Mouse (Mus musculus) intestine, embryonic 14.5 days (tissue): Measurements from ENCODE around the gene Tmem191c. TPM values are rescaled to one million over a fixed set of nuclear protein-coding genes. Genes with fewer than 3 reads are reported as not detected.

Source experiments
- ATAC-seq: fragments of 200-750 bp; cut with Nextera tagmentation; replicated peaks from 2 replicates; pipeline ENCODE4 v1.8.0; 2017; ENCODE audit warnings: low read depth, moderate number of reproducible peaks, moderate TSS enrichment, moderate library complexity; ENCODE audit not compliant: low FRiP score, low TSS enrichment
- DNase-seq: peaks from one replicate; pipeline ENCODE4 v3.0.0-alpha.2; 2018; ENCODE audit warnings: low spot score
- H3K27ac ChIP-seq: fragments of 300-500 bp; sonication (generic); 2 replicates; pipeline ENCODE4 v1.5.1; 2014; ENCODE audit warnings: low read depth, mild to moderate bottlenecking, control low read depth
- H3K27me3 ChIP-seq: fragments of 300-500 bp; sonication (generic); replicated peaks from 2 replicates; pipeline ENCODE4 v1.6.1; 2014; ENCODE audit warnings: low read length, control low read depth; ENCODE audit not compliant: control insufficient read depth, insufficient read depth
- H3K36me3 ChIP-seq: fragments of 300-500 bp; sonication (generic); 2 replicates; pipeline ENCODE4 v1.6.1; 2014; ENCODE audit warnings: low read length, control low read depth; ENCODE audit not compliant: control insufficient read depth, insufficient read depth
- H3K4me1 ChIP-seq: fragments of 300-500 bp; sonication (generic); replicated peaks from 2 replicates; pipeline ENCODE4 v1.6.1; 2014; ENCODE audit warnings: low read length, control low read depth, mixed read lengths; ENCODE audit not compliant: control insufficient read depth, insufficient read depth
- H3K4me2 ChIP-seq: fragments of 300-500 bp; sonication (generic); 2 replicates; pipeline ENCODE4 v1.6.1; 2014; ENCODE audit warnings: low read length
- H3K4me3 ChIP-seq: fragments of 300-500 bp; sonication (generic); 2 replicates; pipeline ENCODE4 v1.5.1; 2014; ENCODE audit warnings: low read depth, low read length, control low read depth, mixed read lengths
- H3K9ac ChIP-seq: fragments of 300-500 bp; sonication (generic); 2 replicates; pipeline ENCODE4 v1.6.1; 2014; ENCODE audit warnings: mild to moderate bottlenecking, low read length
- H3K9me3 ChIP-seq: fragments of 300-500 bp; sonication (generic); 2 replicates; pipeline ENCODE4 v1.6.1; 2016; ENCODE audit warnings: low read length, control low read depth; ENCODE audit not compliant: control insufficient read depth
- WGBS: fragments of 180-500 bp; shearing (Covaris S2); extraction: QIAGEN DNeasy Blood & Tissue Kit; methylation state at CpG from one replicate; pipeline ENCODE4 v1.1.7; 2014; 5-methylcytosine and 5-hydroxymethylcytosine counted together
- polyA plus RNA-seq: library from polyadenylated mRNA; unstranded; fragments of >200 nt; fragmentation: Nextera tagmentation; extraction: Ambion mirVana; gene quantifications from 2 replicates; pipeline ENCODE4 v1.2.1, GENCODE M21; 2014

Tmem191c gene
- polyA plus RNA-seq, 1 experiment from 2014 or later = 10.8 TPM

DNA sequence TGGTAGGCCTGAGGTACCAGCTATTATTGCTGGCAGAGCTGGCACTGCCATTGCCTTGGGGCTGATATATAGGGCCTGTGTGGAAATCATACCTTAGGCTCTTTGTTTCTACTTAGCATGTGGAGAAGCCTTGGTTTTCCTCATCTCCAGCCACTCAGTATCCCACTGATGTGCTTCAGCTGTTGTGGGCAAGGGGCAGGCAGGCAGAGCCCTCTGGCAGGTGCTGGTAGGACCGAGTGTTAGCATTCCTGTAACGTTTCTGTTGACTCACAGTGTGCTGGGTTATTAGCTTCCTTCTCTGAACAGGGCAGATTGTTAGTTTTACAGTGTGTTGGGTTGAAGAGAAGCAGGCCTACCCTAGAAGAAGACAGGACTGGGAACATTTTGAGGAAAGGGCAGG, 20.6 kb upstream of the Tmem191c start:
- Histone ChIP-seq H3K27ac (no peak overlapping the region), H3K9me3 (no peaks in the 10 kb centered on the region), H3K9ac (no peak overlapping the region), H3K4me2 (no peak overlapping the region), H3K4me3 (no peak overlapping the region), H3K36me3 (peaks cover 36% of the 10 kb centered on the region), H3K4me1 (peaks cover 25% of the 10 kb centered on the region), H3K27me3 (no peaks in the 10 kb centered on the region)
- DNase-seq (no peak), ATAC-seq (no peak)
- whole genome bisulfite sequencing = 48% methylated on average over 2 of the region's 2 CpGs

DNA sequence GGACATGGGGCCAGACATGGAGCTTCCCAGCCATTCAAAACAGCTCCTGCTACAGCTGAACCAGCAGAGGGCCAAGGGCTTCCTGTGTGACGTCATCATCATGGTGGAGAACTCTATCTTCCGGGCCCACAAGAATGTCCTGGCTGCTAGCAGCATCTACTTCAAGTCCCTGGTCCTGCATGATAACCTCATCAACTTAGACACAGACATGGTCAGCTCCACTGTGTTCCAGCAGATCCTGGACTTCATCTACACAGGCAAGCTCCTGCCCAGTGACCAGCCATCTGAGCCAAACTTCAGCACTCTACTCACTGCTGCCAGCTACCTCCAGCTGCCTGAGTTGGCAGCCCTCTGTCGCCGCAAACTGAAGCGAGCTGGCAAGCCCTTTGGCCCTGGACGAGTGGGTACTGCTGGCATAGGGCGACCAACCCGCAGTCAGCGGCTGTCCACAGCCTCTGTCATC, 18.5 kb upstream of the Tmem191c start:
- Histone ChIP-seq H3K4me2 (no peak overlapping the region), H3K27ac (no peak overlapping the region), H3K9me3 (no peaks in the 10 kb centered on the region), H3K36me3 (peaks cover 36% of the 10 kb centered on the region), H3K4me3 (no peak overlapping the region), H3K9ac (no peak overlapping the region), H3K4me1 (peaks cover 14% of the 10 kb centered on the region), H3K27me3 (no peaks in the 10 kb centered on the region)
- DNase-seq = no peak
- ATAC-seq = no peak
- 92% methylated on average over 9 of the region's 9 CpGs for WGBS

DNA sequence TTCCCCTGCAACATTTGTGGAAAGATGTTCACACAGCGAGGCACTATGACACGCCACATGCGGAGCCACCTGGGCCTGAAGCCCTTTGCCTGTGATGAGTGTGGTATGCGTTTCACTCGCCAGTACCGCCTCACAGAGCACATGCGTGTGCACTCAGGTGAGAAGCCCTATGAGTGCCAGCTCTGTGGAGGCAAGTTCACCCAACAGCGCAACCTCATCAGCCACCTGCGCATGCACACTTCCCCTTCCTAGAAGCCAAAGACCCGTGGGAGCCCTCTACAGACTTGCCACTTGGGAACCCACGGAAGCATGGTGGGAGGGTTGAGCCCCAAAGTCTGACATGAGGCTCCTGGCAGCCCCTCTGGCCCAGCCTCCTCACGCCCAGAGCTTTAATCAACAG, 17.0 kb upstream of the Tmem191c start:
- Histone ChIP-seq H3K36me3 (peaks cover 36% of the 10 kb centered on the region), H3K27ac (no peak overlapping the region), H3K27me3 (no peaks in the 10 kb centered on the region), H3K4me3 (no peak overlapping the region), H3K4me1 (peaks cover 4% of the 10 kb centered on the region), H3K4me2 (no peak overlapping the region), H3K9ac (no peak overlapping the region), H3K9me3 (no peaks in the 10 kb centered on the region)
- DNase-seq (no peak), ATAC-seq (no peak)
- WGBS = 95% methylated on average over 12 of the region's 12 CpGs

DNA sequence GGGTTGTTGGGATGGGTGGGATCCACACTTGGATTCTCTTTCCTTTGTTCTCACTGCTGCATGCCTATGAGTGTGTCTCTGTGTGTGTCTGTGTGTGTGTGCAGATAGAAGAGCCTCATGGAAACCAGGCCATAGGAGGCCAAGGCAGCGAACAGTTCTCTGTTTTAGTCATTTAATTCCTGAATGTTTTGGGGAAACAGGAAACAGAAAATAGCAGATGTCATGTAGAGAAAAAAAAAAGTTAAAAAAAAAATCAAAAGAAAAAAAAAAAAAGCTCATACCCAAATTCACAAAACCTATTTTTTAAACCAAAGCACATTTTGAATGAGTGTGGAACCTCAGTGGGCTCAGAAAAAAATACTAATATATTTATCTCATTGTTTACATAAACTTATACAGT, 14.5 kb upstream of the Tmem191c start:
- H3K27ac ChIP-seq = no peak overlapping the region
- H3K4me1 ChIP-seq = no peaks in the 10 kb centered on the region
- no peak for DNase-seq
- H3K4me3 ChIP-seq = no peak overlapping the region
- 87% methylated on average over 1 of the region's 1 CpGs for WGBS
- H3K9ac ChIP-seq = no peak overlapping the region
- H3K27me3 ChIP-seq = no peaks in the 10 kb centered on the region
- H3K36me3 ChIP-seq = peaks cover 27% of the 10 kb centered on the region
- H3K9me3 ChIP-seq = no peaks in the 10 kb centered on the region
- H3K4me2 ChIP-seq = no peak overlapping the region
- no peak for ATAC-seq

DNA sequence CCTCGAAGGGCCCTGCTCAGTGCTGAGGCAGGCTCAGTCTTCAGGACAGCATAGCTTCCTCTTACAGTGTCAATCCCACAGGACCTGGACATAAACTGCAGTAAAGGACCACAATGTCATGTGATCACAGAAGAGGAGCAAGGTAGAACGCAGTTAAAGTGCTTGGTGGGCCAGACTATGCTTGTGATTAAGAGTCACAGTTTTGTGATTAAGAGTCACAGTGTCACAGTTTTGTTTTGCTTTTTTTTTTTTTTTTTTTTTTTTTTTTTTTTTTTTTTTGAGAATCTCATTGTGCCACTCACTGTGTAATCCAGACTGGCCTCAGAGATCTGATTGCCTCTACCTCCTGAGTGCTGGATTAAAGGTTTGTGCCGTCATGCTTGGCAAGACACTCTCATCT, 9.8 kb upstream of the Tmem191c start:
- no peak for ATAC-seq
- Histone ChIP-seq H3K4me2 (no peak overlapping the region), H3K4me3 (no peak overlapping the region), H3K36me3 (no peaks in the 10 kb centered on the region), H3K27me3 (no peaks in the 10 kb centered on the region), H3K27ac (no peak overlapping the region), H3K9me3 (peaks cover 5% of the 10 kb centered on the region), H3K4me1 (no peaks in the 10 kb centered on the region), H3K9ac (no peak overlapping the region)
- 73% methylated on average over 3 of the region's 3 CpGs for WGBS
- DNase-seq = no peak

DNA sequence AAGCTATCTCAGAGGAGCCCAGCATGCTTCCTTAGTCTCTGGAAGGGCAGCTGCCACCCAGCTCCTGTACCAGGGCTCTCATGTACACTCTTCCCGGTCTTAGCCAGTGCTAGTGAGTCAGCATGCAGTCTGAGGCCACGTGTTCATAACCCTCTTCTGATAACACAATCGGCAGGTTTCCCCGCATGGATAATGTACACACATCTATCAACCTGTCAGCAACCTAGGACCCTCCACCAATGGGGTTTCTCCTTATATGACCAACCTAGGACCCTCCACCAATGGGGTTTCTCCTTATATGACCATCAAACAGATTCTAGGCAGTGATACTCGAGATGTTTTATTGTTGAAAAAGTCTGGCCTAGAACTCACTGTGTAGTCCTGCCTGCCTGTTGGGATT, 7.9 kb upstream of the Tmem191c start:
- no peak overlapping the region for H3K27ac ChIP-seq
- 58% methylated on average over 5 of the region's 5 CpGs for WGBS
- DNase-seq (no peak), ATAC-seq (peak; percentile 50; the same call in 1 of the 2 replicates)
- H3K4me1 ChIP-seq = no peaks in the 10 kb centered on the region
- H3K9ac ChIP-seq = no peak overlapping the region
- H3K4me2 ChIP-seq = no peak overlapping the region
- peaks cover 5% of the 10 kb centered on the region for H3K9me3 ChIP-seq
- H3K36me3 ChIP-seq = no peaks in the 10 kb centered on the region
- H3K27me3 ChIP-seq = no peaks in the 10 kb centered on the region
- H3K4me3 ChIP-seq = no peak overlapping the region

DNA sequence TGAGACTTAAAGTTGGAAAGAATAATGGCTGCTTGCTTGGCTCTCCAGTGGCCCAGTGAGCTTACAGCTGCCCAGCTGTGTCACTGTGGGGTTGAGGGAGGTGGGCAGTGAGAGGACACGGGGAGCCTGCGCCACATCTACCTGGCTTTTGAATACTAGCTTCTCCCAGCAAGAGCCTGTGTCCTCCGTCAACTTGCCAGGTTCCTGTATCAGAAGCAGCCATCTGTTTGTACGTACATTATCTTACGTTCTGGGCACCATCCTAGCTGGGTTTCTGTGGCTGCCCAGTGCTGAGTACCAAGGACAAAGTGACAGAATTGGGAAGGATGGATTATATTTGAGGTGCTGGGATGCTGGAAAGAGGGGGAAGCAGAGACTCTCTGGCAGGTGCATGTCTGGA, 6.0 kb upstream of the Tmem191c start:
- Histone ChIP-seq H3K9me3 (peaks cover 5% of the 10 kb centered on the region), H3K4me2 (no peak overlapping the region), H3K36me3 (no peaks in the 10 kb centered on the region), H3K9ac (no peak overlapping the region), H3K4me1 (no peaks in the 10 kb centered on the region), H3K27me3 (no peaks in the 10 kb centered on the region), H3K4me3 (no peak overlapping the region), H3K27ac (no peak overlapping the region)
- DNase-seq = no peak
- no peak for ATAC-seq
- 89% methylated on average over 5 of the region's 5 CpGs for WGBS

DNA sequence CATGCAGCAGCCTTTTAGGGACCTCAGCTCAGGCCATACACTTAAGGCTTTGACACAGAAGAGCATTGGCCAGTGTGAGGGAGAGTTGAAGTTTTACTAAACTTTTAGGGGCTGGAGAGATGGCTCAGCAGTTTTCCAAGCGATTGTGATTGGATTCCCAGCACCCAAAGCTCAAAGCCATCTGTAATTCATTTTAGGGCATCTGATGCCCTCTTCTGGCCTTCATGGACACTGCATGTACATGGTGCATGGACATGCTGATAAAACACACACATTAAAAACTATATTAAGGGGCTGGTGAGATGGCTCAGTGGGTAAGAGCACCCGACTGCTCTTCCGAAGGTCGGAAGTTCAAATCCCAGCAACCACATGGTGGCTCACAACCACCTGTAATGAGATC, 4.8 kb upstream of the Tmem191c start:
- H3K4me2 ChIP-seq = no peak overlapping the region
- no peak overlapping the region for H3K4me3 ChIP-seq
- no peak for ATAC-seq
- H3K9me3 ChIP-seq = peaks cover 5% of the 10 kb centered on the region
- H3K9ac ChIP-seq = no peak overlapping the region
- no peak overlapping the region for H3K27ac ChIP-seq
- 79% methylated on average over 4 of the region's 4 CpGs for WGBS
- DNase-seq = no peak
- H3K4me1 ChIP-seq = no peaks in the 10 kb centered on the region
- H3K36me3 ChIP-seq = no peaks in the 10 kb centered on the region
- H3K27me3 ChIP-seq = no peaks in the 10 kb centered on the region

DNA sequence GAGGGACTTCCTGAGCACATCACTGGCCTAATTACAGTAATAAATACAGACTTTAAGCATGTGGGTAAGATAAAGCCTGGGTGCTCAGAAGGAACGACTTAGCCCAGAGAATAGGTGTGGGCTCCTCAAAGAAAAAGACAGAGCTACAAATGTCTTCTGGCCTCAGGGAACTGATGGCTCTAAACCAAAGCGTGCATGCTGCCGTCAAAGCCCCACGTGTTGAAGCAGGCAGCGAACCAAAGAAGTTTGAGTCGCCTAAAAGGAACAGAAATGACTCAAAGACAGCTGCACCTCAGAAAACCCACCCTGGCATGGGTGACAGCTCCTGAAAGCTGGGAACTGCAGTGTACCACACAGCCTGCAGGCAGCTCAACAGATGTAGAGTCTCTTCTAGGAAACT, 4.0 kb upstream of the Tmem191c start:
- Histone ChIP-seq H3K9me3 (peaks cover 5% of the 10 kb centered on the region), H3K4me2 (no peak overlapping the region), H3K9ac (no peak overlapping the region), H3K4me1 (peaks cover 3% of the 10 kb centered on the region), H3K4me3 (no peak overlapping the region), H3K36me3 (no peaks in the 10 kb centered on the region), H3K27me3 (0 out of 2 replicates have a peak, but pooled peaks cover 4% of the 10 kb centered on the region), H3K27ac (no peak overlapping the region)
- ATAC-seq (no peak), DNase-seq (no peak)
- 73% methylated on average over 6 of the region's 6 CpGs for WGBS
